Mouse (Mus musculus): ENCODE measurements around the gene Vps37d.

Vps37d gene
- long read RNA-seq, experiment 1: 0 reads
- long read RNA-seq, experiment 2: 0 reads

DNA sequence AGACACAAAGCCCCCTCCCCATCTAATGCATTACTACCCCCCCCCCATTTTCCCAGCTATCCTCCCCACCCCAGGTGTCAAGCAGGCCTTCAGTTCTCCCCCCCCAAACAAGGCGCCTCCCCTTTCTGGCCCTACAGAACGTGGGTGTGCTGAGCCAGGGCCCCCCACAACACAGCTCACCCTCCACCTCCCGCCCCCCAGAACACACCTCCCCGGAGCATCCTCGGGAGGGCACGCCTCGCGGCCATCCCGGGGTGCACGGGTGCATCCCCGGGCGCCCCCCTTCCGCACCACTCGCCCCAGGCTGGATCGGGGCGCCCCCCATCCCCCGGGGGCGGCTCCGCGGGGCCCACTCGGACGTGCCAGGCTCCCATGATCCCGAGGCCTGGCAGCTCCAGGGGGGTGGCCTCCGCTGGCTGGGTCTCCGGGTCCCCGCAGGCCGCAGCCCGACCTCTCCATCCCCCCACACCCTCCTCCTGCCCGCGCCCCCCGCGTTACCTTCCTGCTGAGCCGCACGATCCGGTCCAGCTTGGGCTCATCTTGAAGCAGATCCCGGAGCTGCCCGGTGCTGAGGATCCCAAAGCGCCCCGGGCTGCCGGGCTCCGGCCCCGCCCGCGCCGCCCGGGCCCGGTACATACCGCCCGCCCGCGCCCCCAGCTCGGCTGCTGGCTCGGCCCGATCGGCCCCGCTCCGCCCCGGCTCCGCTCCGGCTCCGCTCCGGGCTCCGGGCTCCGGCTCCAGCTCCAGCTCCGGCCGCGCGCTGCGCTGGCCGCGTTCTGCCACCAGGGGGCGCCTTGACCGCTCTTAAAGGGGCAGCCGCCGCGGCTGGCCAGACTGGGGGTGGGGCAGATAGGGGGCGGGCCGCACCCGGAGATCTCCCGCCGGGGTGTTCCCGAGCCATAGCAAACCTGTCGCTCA lies at the start of gene Vps37d:
Gene Vps37d (minus strand): TSS at position 703 of the 918 bp plus-strand sequence.
- intact Hi-C loops (cut with DNase I): no loop called here

DNA sequence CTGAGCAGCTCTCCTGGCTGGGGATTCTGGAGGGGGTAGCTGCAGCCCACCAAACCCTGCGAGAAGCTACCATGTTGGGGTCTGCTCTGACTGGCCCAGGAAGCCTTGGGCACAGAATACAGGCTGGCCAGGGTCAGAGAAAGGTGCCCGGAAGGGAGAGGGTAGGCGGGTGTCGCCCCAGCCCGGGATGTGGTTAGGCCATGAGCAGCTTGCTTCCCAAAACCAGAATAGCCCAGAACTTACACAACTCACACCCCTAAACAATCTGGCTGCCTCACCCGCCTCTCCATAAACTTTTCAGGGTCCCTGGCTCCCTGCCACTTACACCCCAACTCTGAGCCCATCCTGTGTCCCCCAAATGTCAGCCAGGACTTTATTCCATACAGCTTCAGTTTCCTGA lies 49.6 kb upstream of the Vps37d start:
- intact Hi-C loops (cut with DNase I): no loop called here

DNA sequence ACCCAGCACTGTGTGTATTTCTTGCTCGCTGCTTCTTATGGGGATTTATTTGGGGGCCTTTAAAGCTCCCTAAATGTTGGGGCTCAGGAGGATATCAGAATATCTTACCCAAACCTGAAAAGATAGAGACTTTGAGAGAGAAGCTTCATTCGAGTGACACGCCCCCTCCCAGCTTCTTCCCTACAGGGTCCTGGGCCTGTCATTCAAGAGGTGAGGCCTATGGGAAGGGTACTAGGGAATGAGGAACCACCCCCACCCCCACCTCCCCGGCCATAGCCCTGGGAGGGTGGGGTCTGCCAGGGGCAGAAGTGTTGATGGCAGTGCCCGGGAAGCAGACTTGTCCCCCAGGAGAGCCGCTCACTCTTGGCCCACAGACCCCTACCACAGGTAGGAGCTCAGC lies 48.1 kb upstream of the Vps37d start:
- intact Hi-C loops (cut with DNase I): no loop called here

DNA sequence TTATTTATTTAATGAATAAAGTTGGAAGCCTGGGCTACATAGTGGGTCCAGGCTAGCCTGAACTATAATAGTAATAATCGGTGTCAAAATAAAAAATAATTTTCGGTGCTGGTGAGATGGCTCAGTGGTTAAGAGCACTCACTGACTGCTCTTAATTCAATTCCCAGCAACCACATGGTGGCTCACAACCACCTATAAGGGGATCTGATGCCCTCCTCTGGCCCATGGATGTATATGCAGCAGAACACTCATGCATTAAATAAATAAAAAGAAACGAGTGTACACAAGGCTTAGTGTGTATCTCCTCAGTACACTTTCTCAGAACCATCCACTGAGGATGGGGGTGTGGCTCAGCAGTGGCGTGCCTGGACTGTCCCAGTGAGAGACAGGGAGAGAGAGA lies 42.7 kb upstream of the Vps37d start:
- intact Hi-C loops (cut with DNase I): no loop called here

DNA sequence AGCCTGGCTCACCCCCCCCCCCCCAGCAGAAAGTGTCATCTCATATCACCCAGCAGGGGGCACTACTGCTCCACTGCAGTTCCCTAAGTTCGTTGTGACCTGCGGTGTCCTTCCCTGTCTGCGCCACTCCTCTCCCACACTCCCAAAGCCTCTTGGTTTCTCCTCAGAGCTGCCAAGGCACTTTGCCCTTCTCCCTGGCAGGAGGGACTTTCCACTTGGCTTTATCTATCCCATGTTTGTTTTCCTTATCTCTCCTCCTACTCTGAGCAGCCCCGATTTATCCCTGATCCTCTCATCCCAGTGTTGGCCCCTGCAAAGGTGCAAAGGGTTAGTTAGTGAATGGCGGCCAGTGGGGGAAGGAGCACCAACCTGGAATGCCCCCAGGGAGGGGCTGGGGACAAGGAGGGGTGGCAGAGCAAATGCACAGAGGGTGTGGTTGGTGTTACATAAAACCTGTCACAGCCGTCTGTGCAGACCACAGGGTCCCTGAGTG lies 40.6 kb upstream of the Vps37d start:
- intact Hi-C loops (cut with DNase I): loop anchor here (2.0 to 5.0 kb wide), 3 partner anchors 72 to 219 kb away; no protein-coding TSS in a partner anchor

DNA sequence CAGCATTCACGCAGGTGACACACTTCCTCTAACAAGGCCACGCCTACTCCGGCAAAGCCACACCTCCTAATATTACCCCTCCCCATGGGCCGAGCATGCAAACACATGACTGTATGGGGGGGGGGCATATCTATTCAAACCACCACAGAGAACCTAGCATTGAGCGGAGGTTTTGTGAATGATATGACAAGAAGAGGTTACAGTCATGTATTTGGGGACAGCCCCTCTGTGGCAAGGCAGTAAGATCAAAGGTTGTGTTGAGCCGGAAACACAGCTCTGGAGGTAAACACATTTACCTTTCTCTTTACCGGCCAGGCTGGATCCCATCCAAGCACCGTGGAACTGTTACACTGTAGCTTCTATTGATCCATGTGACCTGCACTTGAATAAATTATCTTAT lies 37.2 kb upstream of the Vps37d start:
- intact Hi-C loops (cut with DNase I): loop anchor here (5.0 kb wide), 1 partner anchor 222 kb away; no protein-coding TSS in a partner anchor

DNA sequence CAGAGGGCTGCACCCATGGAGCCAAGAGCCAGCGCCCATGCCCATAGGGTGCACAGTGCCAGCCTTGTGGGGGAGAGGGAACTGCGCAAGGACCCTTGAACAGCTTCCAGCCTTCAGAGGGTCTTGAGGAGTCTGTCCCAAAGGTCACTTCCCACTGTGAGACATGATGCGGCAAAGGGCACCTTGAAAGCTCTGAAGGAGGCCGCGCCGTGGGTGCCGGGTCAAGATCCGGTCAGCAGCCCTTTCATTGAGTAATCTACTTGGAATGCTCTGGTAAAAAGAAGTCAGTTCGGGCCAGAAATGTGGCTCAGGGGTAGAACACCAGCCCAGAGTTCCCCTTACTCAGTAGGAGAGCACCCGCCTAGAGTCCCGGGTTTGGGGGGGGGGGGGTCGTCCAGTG lies 35.7 kb upstream of the Vps37d start:
- intact Hi-C loops (cut with DNase I): no loop called here

DNA sequence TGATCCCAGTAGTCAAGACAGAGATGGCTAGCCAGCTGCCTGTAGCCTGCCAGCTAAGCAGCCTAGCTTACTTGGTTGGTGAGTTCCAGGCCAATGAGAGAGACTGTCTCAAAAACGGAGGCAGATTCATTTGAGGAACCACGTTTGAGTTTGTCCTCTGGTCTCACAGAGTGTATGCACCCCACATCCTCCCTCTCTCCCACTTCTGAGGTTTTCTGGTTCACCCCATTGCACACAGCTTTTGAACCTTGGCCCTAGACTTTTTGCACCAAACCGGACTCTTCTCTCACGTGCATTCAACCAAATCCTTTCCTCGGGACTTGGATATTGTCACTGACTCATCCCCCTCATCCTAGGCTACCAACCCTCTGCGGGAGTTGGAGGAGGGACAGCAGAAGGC lies 31.9 kb upstream of the Vps37d start:
- intact Hi-C loops (cut with DNase I): loop anchor here (10.0 kb wide), 1 partner anchor 95 kb away; no protein-coding TSS in a partner anchor

DNA sequence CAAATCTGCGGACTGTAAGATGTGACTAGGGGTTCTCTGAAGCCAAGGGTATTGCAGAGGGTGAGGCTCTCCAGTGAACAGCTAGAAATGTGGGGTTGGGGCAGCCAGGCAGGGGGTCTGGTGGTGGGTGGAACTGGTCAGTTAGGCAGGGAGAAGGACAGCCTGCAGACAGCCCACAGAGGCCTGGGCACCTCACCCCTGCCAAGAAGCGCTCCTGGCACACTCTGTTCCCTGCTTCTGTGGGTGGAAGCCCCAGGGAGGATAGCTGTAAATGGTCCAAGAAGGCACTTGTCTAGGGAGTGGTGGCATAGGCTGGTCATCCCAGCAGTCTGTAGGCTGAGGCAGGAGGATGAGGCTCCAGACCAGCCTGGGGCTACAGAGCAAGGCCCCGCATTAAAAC lies 31.4 kb upstream of the Vps37d start:
- intact Hi-C loops (cut with DNase I): loop anchor here (10.0 kb wide), 1 partner anchor 95 kb away; no protein-coding TSS in a partner anchor

DNA sequence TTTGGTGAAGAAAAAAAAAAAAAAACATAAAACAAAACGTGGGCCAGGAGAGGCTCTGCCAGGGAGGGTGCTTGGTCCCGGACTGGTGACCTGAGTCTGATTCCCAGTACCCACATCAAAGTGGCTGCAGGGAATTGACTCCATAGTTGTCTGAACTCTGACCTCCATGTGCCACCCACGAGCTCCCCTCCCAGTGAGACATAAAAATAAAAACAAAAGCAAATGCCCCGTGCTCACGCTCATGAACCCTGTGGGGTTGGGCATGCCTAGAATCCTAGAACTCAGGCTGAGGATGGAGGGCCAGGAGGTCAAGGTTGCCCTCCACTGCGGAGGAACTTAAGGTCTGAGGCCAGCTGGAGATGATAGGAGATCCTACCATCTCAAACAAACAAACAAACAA lies 31.0 kb upstream of the Vps37d start:
- intact Hi-C loops (cut with DNase I): loop anchor here (10.0 kb wide), 1 partner anchor 94 kb away; no protein-coding TSS in a partner anchor

DNA sequence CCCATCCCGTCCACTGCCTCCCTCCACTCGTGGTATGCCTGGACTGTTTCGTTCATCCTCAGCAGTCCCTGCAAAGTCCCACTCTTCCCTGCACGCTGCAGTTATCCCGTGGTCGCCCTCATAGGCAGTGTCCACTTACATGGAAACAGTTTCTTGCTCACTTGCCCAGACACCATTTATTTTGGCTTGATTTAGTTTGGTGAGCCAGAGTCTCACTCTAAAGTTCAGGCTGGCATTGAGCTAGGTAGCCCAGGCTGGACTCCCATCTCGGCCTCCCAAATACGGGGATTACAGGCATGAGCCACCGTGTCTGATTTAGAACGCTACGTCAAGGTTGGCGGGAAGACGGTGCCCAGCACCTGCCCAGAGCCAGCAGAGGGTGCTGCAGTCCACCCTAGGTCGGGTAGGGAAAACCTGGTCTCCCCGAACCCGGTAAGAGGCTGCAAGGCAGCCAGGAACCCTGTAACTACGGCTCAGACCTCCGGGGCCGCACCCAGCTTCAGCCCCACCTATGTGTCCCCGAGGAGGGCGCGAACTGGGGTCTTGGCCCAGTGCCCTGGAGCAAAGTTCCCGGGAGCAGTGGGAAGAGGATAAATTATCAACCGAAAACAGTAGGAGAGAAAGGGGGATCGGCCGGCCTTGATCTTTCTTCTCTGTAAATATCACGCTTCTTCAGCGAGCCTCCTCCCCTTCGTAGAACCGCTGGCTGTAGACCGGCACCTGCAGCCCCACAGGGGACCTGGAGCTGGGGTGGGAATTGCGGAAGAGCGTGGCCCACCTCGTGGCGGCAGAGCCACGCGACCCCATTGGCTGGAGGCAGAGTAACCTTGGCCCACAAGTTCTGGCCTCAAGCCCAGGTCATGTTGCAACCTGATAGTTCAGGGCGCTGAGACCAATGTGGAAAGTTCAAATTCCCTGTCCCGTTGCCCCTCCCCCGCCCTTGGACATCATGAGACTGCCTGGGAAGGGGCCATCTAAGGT lies 29.7 kb upstream of the Vps37d start:
- intact Hi-C loops (cut with DNase I): loop anchor here (10.0 kb wide), 1 partner anchor 93 kb away; no protein-coding TSS in a partner anchor

DNA sequence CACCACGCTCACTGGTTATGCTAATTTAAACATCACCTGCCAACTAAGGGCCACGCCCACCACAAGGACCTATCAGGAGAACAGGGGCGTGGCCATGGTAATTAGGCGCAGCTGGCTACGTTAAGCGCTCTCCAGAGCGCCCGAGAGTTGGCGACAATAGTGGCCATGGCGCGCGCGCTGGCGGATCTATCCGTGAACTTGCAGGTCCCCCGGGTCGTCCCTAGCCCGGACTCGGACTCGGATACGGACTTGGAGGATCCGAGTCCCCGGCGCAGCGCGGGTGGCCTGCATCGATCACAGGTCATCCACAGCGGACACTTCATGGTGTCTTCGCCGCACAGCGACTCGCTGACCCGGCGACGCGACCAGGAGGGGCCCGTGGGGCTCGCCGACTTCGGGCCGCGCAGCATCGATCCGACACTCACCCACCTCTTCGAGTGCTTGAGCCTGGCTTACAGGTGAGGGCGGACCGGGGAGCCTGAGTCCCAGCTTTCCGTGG lies 28.7 kb upstream of the Vps37d start:
- intact Hi-C loops (cut with DNase I): loop anchor here (10.0 kb wide), 1 partner anchor 92 kb away; no protein-coding TSS in a partner anchor

DNA sequence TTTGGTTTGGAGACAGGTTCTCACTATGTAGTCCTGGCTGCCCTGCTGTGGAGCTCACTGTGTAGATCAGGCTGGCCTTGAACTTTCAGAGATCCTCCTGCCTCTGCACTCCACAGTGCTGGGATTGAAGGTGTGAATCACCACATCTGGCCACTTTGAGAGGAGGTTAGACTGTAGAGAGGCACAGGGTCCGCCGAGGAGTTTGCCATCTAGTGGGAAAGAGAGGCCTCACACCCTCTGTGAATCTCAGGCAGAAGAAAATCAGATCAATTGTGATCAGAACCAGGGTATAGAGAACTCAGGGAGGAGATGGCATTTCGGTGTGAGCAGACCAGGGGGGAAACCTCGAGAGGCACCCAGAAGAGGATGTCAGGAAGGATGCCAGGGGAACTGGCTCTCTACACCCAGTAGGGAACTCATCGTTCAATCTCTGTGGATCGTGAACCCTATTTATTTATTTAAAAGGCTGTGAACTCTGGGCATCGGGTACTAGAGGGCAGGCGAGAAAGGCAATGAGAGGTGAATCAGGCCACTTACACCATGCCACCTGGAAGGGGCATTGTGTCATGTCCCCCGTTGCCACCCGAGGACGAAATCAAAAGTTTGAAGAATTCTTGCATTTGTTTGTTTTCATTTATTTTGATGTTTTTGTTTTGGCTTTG lies 26.1 kb upstream of the Vps37d start:
- intact Hi-C loops (cut with DNase I): loop anchor here (10.0 kb wide), 1 partner anchor 89 kb away; no protein-coding TSS in a partner anchor

DNA sequence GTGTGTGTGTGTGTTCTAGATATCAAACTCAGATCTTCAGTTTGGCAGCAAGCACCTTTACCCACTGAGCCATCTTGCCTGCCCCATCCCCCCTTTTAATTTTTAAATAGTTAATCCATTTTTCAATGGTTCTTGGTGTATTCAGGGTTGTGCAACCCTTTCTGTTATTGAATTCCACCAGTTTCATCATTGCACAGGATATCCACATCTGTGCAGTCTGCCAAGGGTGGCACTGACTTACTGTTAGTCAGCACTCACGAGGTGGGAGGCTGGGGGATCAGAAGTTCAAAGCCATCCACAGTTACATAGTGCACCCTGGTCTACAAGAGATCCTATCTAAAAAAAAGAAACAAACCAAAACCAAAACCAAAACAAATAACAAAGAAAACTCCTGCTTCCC lies 22.9 kb upstream of the Vps37d start:
- intact Hi-C loops (cut with DNase I): loop anchor here (10.0 kb wide), 1 partner anchor 86 kb away; no protein-coding TSS in a partner anchor

DNA sequence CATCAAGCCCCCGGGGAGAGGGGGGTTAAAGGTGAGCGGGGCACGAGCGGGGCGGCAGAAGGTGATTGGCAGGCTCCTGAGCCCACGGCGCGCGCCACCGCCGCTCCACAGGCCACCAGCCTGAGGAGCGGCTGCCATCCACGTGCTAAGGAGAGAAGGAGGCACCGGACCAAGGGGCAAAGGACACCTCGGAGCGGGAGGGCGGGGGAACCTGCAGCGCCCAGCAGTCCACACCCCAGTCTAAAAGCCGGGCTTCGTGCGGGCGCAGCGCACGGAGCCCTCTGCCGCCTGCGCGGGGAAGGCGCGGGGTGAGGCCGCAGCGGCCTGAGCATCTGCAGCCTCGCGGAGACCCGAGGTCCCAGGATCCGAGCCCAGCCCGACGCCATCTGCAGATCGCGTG lies 11.6 kb upstream of the Vps37d start, which contains the start of gene Mlxipl:
Gene Mlxipl (plus strand): TSS at position 238 of the 400 bp plus-strand sequence.
- intact Hi-C loops (cut with DNase I): no loop called here

DNA sequence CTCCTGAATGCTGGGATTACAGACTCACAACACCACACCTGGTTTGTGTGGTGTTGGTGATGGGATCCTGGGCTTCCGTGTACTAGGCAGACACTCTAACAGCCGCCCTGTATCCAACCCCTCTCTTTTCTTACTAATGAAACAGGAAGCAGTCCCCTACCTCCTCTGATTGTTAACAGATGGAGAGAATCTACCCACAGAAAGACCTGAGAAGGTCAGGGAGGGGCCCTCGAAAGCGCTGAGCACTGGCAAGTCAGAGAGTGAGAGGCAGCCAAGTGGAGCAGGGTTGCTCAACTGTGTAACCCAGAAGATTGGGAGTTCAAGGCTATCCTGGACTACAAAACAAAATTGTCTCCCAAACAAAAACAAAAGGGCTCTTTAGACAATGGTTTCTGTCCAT lies 8.8 kb upstream of the Vps37d start:
- intact Hi-C loops (cut with DNase I): no loop called here

DNA sequence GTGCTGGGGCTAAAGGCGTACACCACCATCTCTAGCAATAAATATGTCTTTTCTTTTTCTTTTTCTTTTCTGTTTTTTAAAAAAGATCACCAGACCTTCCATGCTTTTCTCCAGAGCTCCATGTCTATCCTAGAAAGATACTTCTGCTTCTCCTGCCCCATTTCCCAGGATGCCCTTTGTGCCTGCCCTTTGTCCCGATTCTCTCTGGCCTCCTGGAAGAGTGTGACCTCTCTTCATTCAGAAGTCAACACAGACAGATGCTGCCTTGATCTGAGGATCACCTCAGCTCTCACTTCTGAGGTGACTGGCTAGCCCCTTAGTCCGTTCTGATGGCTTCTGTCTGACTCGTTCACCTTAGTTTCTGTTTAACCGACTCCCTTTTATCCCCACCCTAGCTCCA lies 2.5 kb upstream of the Vps37d start:
- intact Hi-C loops (cut with DNase I): no loop called here

DNA sequence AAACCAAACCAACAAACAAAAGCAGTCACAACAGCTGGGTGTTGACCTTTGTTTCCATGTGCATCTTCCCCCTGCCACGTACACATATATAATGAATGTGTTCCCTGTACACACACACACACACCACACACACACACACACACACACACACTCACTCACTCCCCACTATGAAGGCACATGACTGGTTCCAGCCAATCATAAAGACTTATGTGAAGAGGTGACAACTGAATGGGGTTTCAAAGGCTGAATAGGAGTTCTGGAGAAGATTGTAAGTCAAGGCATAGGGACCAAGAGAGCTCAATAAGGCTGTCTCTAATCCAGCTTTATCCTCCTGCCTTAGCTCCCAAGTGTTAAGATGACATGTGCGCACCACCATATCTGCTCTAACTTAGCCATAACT lies 1.5 kb upstream of the Vps37d start:
- intact Hi-C loops (cut with DNase I): no loop called here

DNA sequence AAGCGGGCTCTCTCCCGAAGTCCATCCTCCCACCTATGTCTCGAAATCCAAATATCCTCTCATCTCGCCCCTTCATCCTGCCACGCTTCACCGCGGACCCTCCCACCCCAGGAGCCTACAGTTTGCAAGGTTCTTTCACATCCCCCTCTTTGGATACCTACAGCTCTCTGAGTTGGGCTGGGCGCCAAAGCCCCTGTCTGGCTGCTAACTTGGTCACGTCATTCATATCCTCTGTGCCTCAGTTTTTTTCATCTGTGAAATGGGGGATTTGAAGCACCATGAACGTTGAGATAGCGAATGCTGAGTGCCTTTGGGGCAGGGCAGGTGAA lies 380 bp upstream of the Vps37d start:
- intact Hi-C loops (cut with DNase I): no loop called here

DNA sequence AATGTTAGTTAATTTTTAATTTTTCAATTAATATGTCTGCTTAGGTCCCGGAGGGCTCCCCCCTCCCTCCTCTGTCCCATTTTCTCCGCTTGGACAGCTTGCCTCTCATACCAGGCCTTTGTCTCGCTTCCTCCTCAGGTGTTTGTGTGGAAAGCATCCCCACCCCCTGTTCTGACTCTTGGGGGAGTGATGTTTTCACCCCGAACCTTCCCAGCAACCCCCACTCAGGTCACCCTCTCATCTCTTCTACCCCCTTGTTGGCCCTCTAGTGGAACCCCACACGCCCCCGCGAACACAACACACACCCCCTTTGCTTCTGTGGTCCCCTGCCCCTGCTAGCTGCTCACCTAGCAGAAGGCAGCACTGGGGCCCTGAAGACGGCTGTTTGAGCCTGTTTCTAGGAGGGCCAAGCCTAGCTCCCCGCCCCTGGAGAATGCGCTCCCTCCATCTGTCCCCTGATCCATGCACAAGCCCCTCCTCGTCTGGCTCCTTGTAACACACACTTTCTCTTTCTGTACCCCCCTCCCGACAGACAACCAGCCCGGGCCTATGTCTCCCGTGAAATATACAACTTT lies 1.0 kb downstream of the Vps37d start:
- intact Hi-C loops (cut with DNase I): no loop called here
